Mouse (Mus musculus) frontal cortex, postnatal 36 days (tissue): ENCODE measurements at regions not wholly inside any gene's neighbourhood (a gene's known extent, or its start where the extent isn't known, plus 50 kb on each side); places are given as distances from the start of the nearest gene placed in this dataset.

Experiments
- DNase-seq, 2 experiments: peaks; one replicate each; pipeline ENCODE4 v3.0.0; 2022; ENCODE audit warnings: low spot score in 2 of 2

DNA sequence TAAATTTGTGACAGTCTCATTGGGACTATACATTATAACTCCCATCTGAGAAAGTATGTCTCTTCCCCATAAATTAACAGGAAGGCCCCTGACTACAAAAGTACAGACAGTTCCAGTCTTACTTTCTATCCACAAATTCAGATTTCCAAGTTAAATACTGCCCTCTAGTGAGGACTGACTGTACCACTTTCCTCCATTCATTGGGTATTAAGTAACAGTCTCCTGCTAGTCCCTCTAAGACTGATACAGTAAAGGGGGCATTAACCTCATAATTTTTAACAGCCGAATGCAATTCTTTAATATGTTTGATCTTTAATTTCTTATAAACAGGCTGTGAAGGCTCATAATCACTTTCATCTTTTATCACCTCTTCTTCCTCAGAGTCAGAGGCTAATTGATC is 131.0 kb upstream of the Adcyap1 start:
- peak in 1 of 2 experiments; percentile 11 for DNase-seq

DNA sequence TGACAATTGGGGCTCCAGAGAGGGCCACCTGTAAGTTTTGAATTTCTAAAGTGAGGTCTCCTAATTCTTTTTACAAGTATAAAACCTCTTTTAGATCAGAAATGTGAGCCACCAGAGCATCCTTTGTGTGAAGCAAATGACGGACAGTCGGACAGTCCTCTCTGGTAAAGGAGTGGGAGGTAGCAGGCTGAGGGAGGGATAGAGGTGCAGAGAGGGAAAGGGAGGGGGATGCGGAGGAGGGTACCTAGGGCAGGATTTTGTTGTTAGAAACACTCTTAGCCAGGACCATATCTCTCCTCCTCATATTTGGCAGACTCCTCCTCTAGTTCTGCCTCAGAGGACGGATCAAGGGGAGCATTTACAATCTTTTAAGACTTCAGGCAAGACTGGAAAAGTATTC is 130.3 kb upstream of the Adcyap1 start:
- no peak for DNase-seq

GRCm38 (mm10) chr17:93084048-93084447 is 114.8 kb upstream of the Adcyap1 start:
- no peak for DNase-seq

GRCm38 (mm10) chr17:93104516-93104915 is 94.3 kb upstream of the Adcyap1 start:
- peak in 1 of 2 experiments; percentile 83 for DNase-seq

- peak in 1 of 2 experiments; percentile 52 for DNase-seq
Measured at GRCm38 (mm10) chr17:93140003-93140402, 58.8 kb upstream of the Adcyap1 start.

- peak; percentile 51 to 89 for DNase-seq
Measured at GRCm38 (mm10) chr17:93141125-93141524, 57.7 kb upstream of the Adcyap1 start.
